Mouse (Mus musculus): ENCODE data around the gene Clba1. TPM values are rescaled to one million over a fixed set of nuclear protein-coding genes. Genes with fewer than 3 reads are reported as not detected.
A peak's percentile ranks its signal among the peaks of the same experiment; 100 is the strongest.

Gene Clba1
- polyA plus RNA-seq, 1 experiment from 2014 or later = 3.6 TPM

- WGBS = 38% methylated on average over 15 of the region's 15 CpGs
- no peak for TF ChIP-seq CTCF (IDR thresholded peaks at IDR 0.05; ENCODE audit: low read depth)
- ATAC-seq = no peak
- H3K27me3 ChIP-seq (replicated peaks; ENCODE audit: control insufficient read depth, insufficient read depth, low read length) = peaks cover 17% of the 10 kb centered on the region
- 0 out of 2 replicates have a peak, but pooled peaks cover 5% of the 10 kb centered on the region for H3K4me1 ChIP-seq (replicated peaks; ENCODE audit: control insufficient read depth, insufficient read depth, low read length)
- H3K4me2 ChIP-seq (replicated peaks; ENCODE audit: low read depth) = no peak overlapping the region
- H3K36me3 ChIP-seq (ENCODE audit: control insufficient read depth, insufficient read depth) = no peaks in the 10 kb centered on the region
- no peak overlapping the region for H3K9ac ChIP-seq (ENCODE audit: low read depth, low read length)
- no peak overlapping the region; the same call in 1 of the 2 replicates for H3K27ac ChIP-seq (ENCODE audit: low read depth, low read length)
- H3K9me3 ChIP-seq (ENCODE audit: control insufficient read depth) = no peaks in the 10 kb centered on the region
- no peak overlapping the region for H3K4me3 ChIP-seq (ENCODE audit: low read depth, low read length)
Measured at GRCm38 (mm10) chr12:112797672-112798331, 10.9 kb upstream of the Clba1 start.

GRCm38 (mm10) chr12:112798332-112798681 lies 10.4 kb upstream of the Clba1 start:
- ATAC-seq = no peak
- no peak overlapping the region for H3K27ac ChIP-seq (ENCODE audit: low read depth, low read length)
- no peak overlapping the region for H3K4me3 ChIP-seq (ENCODE audit: low read depth, low read length)
- 23% methylated on average over 5 of the region's 5 CpGs for WGBS
- 0 out of 2 replicates have a peak, but pooled peaks cover 5% of the 10 kb centered on the region for H3K4me1 ChIP-seq (replicated peaks; ENCODE audit: control insufficient read depth, insufficient read depth, low read length)
- H3K36me3 ChIP-seq (ENCODE audit: control insufficient read depth, insufficient read depth) = no peaks in the 10 kb centered on the region
- no peak overlapping the region for H3K9ac ChIP-seq (ENCODE audit: low read depth, low read length)
- peaks cover 17% of the 10 kb centered on the region for H3K27me3 ChIP-seq (replicated peaks; ENCODE audit: control insufficient read depth, insufficient read depth, low read length)
- H3K4me2 ChIP-seq (replicated peaks; ENCODE audit: low read depth) = no peak overlapping the region
- no peaks in the 10 kb centered on the region for H3K9me3 ChIP-seq (ENCODE audit: control insufficient read depth)
- no peak for TF ChIP-seq CTCF (IDR thresholded peaks at IDR 0.05; ENCODE audit: low read depth)

GRCm38 (mm10) chr12:112798716-112799115 lies 10.0 kb upstream of the Clba1 start:
- no peak overlapping the region for H3K4me2 ChIP-seq (replicated peaks; ENCODE audit: low read depth)
- H3K4me1 ChIP-seq (replicated peaks; ENCODE audit: control insufficient read depth, insufficient read depth, low read length) = 0 out of 2 replicates have a peak, but pooled peaks cover 5% of the 10 kb centered on the region
- no peak overlapping the region for H3K27ac ChIP-seq (ENCODE audit: low read depth, low read length)
- TF ChIP-seq CTCF (IDR thresholded peaks at IDR 0.05; ENCODE audit: low read depth) = no peak
- no peaks in the 10 kb centered on the region for H3K36me3 ChIP-seq (ENCODE audit: control insufficient read depth, insufficient read depth)
- no peak overlapping the region for H3K4me3 ChIP-seq (ENCODE audit: low read depth, low read length)
- H3K27me3 ChIP-seq (replicated peaks; ENCODE audit: control insufficient read depth, insufficient read depth, low read length) = peaks cover 17% of the 10 kb centered on the region
- WGBS = 60% methylated on average over 5 of the region's 5 CpGs
- H3K9me3 ChIP-seq (ENCODE audit: control insufficient read depth) = no peaks in the 10 kb centered on the region
- ATAC-seq = no peak
- no peak overlapping the region for H3K9ac ChIP-seq (ENCODE audit: low read depth, low read length)

GRCm38 (mm10) chr12:112799237-112799970 lies 9.3 kb upstream of the Clba1 start:
- H3K4me3 ChIP-seq (ENCODE audit: low read depth, low read length) = no peak overlapping the region
- H3K4me1 ChIP-seq (replicated peaks; ENCODE audit: control insufficient read depth, insufficient read depth, low read length) = 0 out of 2 replicates have a peak, but pooled peaks cover 3% of the 10 kb centered on the region
- H3K36me3 ChIP-seq (ENCODE audit: control insufficient read depth, insufficient read depth) = no peaks in the 10 kb centered on the region
- no peak overlapping the region for H3K9ac ChIP-seq (ENCODE audit: low read depth, low read length)
- no peak overlapping the region for H3K27ac ChIP-seq (ENCODE audit: low read depth, low read length)
- no peak overlapping the region for H3K4me2 ChIP-seq (replicated peaks; ENCODE audit: low read depth)
- H3K9me3 ChIP-seq (ENCODE audit: control insufficient read depth) = no peaks in the 10 kb centered on the region
- H3K27me3 ChIP-seq (replicated peaks; ENCODE audit: control insufficient read depth, insufficient read depth, low read length) = peaks cover 17% of the 10 kb centered on the region
- WGBS = 89% methylated on average over 10 of the region's 10 CpGs
- TF ChIP-seq CTCF (IDR thresholded peaks at IDR 0.05; ENCODE audit: low read depth) = no peak
- ATAC-seq = no peak

GRCm38 (mm10) chr12:112800476-112800875 lies 8.3 kb upstream of the Clba1 start:
- Histone ChIP-seq H3K9ac (ENCODE audit: low read depth, low read length) (no peak overlapping the region), H3K9me3 (ENCODE audit: control insufficient read depth) (no peaks in the 10 kb centered on the region), H3K27ac (ENCODE audit: low read depth, low read length) (no peak overlapping the region), H3K36me3 (ENCODE audit: control insufficient read depth, insufficient read depth) (no peaks in the 10 kb centered on the region), H3K27me3 (replicated peaks; ENCODE audit: control insufficient read depth, insufficient read depth, low read length) (peaks cover 14% of the 10 kb centered on the region), H3K4me3 (ENCODE audit: low read depth, low read length) (no peak overlapping the region), H3K4me2 (replicated peaks; ENCODE audit: low read depth) (no peak overlapping the region), H3K4me1 (replicated peaks; ENCODE audit: control insufficient read depth, insufficient read depth, low read length) (0 out of 2 replicates have a peak, but pooled peaks cover 3% of the 10 kb centered on the region)
- 12% methylated on average over 4 of the region's 4 CpGs for WGBS
- TF ChIP-seq CTCF (IDR thresholded peaks at IDR 0.05; ENCODE audit: low read depth) = peak; percentile 86
- peak; percentile 45; the same call in 1 of the 2 replicates for ATAC-seq

All from intestine, postnatal 0 days (tissue).